Mouse (Mus musculus): ENCODE measurements around the gene Ambp.

DNA sequence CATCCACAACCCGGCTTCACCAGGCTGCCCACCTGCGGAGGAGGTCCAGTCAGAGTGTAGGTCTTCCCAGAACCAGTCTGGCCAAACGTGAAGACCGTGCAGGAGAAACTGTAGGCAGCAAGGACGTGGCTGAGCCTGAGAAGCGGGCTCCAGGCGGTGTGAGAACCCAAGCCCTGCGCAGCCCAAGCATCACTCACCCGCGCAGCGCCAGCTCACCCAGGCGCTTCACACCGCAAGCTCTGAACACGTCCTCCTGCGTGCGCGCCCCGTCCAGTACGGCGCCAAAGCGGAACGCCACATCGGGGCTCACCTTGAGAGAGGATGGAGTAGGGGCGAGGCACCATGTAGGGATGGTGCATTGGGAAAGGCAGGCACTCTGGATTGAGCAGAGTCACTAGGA is 16.5 kb upstream of the Ambp start:
- no peak for TF ChIP-seq CTCF (IDR thresholded peaks at IDR 0.05; ENCODE audit: low read depth)
- TF ChIP-seq EP300 (IDR thresholded peaks at IDR 0.05; ENCODE audit: low read depth), result no peak

Measured in liver, embryonic 14.5 days (tissue).